ENCODE assay signal across 25 mouse cellular contexts in the genomic region with DNA sequence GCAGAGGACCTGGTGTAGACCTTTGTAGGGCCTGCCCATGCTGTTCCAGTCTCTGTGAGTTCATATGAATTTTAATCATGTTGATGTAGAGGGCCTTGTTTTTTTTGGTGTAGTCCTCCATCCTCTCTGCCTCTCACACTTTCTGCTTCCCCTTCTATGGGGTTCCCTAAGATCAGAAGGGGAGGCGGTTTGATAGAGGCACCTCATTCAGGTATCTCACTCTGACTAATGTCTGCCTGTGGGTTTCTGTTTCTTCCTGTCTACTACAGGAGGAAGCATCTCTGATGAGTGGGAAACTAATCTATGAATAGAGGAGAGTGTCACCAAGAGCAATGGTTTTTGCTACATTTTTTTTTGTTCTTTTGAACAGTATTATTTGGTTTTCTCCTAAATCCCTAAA. TPM values are rescaled to one million over a fixed set of nuclear protein-coding genes. Genes with fewer than 3 reads are reported as not detected.
DNase-seq lines count a peak whose midpoint lies in the region; ATAC-seq and TF ChIP-seq lines count a peak whose summit lies in the region.
"Had no signal": no experiment of that assay in that cellular context is flagged by ENCODE, and none has a peak within 500 bp of the region (broad histone marks: within the 10 kb centered on the region; RNA-seq: fewer than 3 reads in every experiment).

No protein-coding gene starts in this region.

- H3K9ac ChIP-seq in CH12.LX (ENCODE audit: insufficient read depth, low read depth), result no peak overlapping the region
- H3K9ac ChIP-seq in forebrain, embryonic 12.5 days, result no peak overlapping the region
- H3K9ac ChIP-seq in neural tube, embryonic 15.5 days (replicated peaks), result no peak overlapping the region
- H3K9ac ChIP-seq: embryonic facial prominence, embryonic 13.5 days; embryonic facial prominence, embryonic 15.5 days; forebrain, embryonic 13.5 days; forebrain, embryonic 15.5 days; forebrain, postnatal 0 days had no signal

- no peaks in the 10 kb centered on the region for H3K4me1 ChIP-seq in CH12.LX (ENCODE audit: control insufficient read depth in 1 of 2, insufficient read depth in 2 of 2)
- no peaks in the 10 kb centered on the region for H3K4me1 ChIP-seq in forebrain, embryonic 12.5 days
- no peaks in the 10 kb centered on the region for H3K4me1 ChIP-seq in neural tube, embryonic 15.5 days
- H3K4me1 ChIP-seq: embryonic facial prominence, embryonic 13.5 days; embryonic facial prominence, embryonic 15.5 days; forebrain, embryonic 10.5 days; forebrain, embryonic 13.5 days; forebrain, embryonic 15.5 days had no signal

- peak; percentile 57 for ATAC-seq in activated CD4-positive, CD25-positive, alpha-beta regulatory T cell, adult 4 months
- ATAC-seq in inflammation-experienced regulatory T-cells, adult 6 months, result peak; percentile 67
- ATAC-seq in forebrain, embryonic 12.5 days (ENCODE audit: low FRiP score), result no peak
- no peak for ATAC-seq in neural tube, embryonic 15.5 days (ENCODE audit: low FRiP score)
- ATAC-seq: forebrain, embryonic 13.5 days; forebrain, embryonic 15.5 days; forebrain, postnatal 0 days; Patski had no signal

- no peak overlapping the region for H3K4me3 ChIP-seq in CH12.LX (replicated peaks in 1 of 3; ENCODE audit: low read depth in 2 of 3, low read length in 2 of 3, poor library complexity in 1 of 3)
- H3K4me3 ChIP-seq in forebrain, embryonic 12.5 days (replicated peaks), result no peak overlapping the region
- no peak overlapping the region for H3K4me3 ChIP-seq in neural tube, embryonic 15.5 days (replicated peaks)
- H3K4me3 ChIP-seq: embryonic facial prominence, embryonic 13.5 days; embryonic facial prominence, embryonic 15.5 days; erythroblast, embryonic 14.5 days; forebrain, embryonic 10.5 days; forebrain, embryonic 13.5 days; forebrain, embryonic 15.5 days had no signal

- no peaks in the 10 kb centered on the region for H3K79me2 ChIP-seq in CH12.LX (replicated peaks; ENCODE audit: control insufficient read depth, extremely low read depth, insufficient read depth, poor library complexity, severe bottlenecking)

- TF ChIP-seq POLR2A in CH12.LX (IDR thresholded peaks at IDR 0.05; ENCODE audit: low read depth, low read length), result no peak

- no peak for TF ChIP-seq EP300 in CH12.LX (IDR thresholded peaks at IDR 0.05; ENCODE audit: low read length)

- no peaks in the 10 kb centered on the region for H3K27me3 ChIP-seq in CH12.LX (replicated peaks)
- no peaks in the 10 kb centered on the region for H3K27me3 ChIP-seq in forebrain, embryonic 12.5 days
- H3K27me3 ChIP-seq in neural tube, embryonic 15.5 days (replicated peaks), result no peaks in the 10 kb centered on the region
- H3K27me3 ChIP-seq: embryonic facial prominence, embryonic 13.5 days; embryonic facial prominence, embryonic 15.5 days; forebrain, embryonic 13.5 days; forebrain, embryonic 15.5 days had no signal

- WGBS in forebrain, embryonic 12.5 days, result 100% methylated on average over 1 of the region's 1 CpGs
- 95% methylated on average over 1 of the region's 1 CpGs for WGBS in neural tube, embryonic 15.5 days

- in situ Hi-C loops in CH12.LX (cut with MboI; ENCODE audit: low pct_ligation_motif_present, low pct_unique_long_range_greater_than_20kb, low sequenced_read_pairs), result loop anchor here (10.0 kb wide), 1 partner anchor 158 kb away; no protein-coding TSS in a partner anchor

- H3K36me3 ChIP-seq in CH12.LX (replicated peaks in 1 of 2; ENCODE audit: control insufficient read depth in 1 of 2, insufficient read depth in 1 of 2, low read length in 1 of 2), result no peaks in the 10 kb centered on the region
- H3K36me3 ChIP-seq in forebrain, embryonic 12.5 days (replicated peaks), result no peaks in the 10 kb centered on the region
- no peaks in the 10 kb centered on the region for H3K36me3 ChIP-seq in neural tube, embryonic 15.5 days
- H3K36me3 ChIP-seq: embryonic facial prominence, embryonic 13.5 days; embryonic facial prominence, embryonic 15.5 days; forebrain, embryonic 10.5 days; forebrain, embryonic 15.5 days had no signal

- H3K4me2 ChIP-seq in CH12.LX (ENCODE audit: insufficient read depth, low read depth, poor library complexity, severe bottlenecking), result no peak overlapping the region
- H3K4me2 ChIP-seq in forebrain, embryonic 12.5 days, result no peak overlapping the region
- H3K4me2 ChIP-seq in neural tube, embryonic 15.5 days, result no peak overlapping the region
- H3K4me2 ChIP-seq: embryonic facial prominence, embryonic 13.5 days; embryonic facial prominence, embryonic 15.5 days; forebrain, embryonic 13.5 days; forebrain, embryonic 15.5 days had no signal

- H3K27ac ChIP-seq in CH12.LX (ENCODE audit: insufficient read depth, low read depth), result no peak overlapping the region
- H3K27ac ChIP-seq in forebrain, embryonic 12.5 days, result no peak overlapping the region
- H3K27ac ChIP-seq in neural tube, embryonic 15.5 days (replicated peaks), result no peak overlapping the region
- H3K27ac ChIP-seq: embryonic facial prominence, embryonic 13.5 days; embryonic facial prominence, embryonic 15.5 days; forebrain, embryonic 10.5 days; forebrain, embryonic 13.5 days; forebrain, embryonic 15.5 days had no signal

- H3K9me3 ChIP-seq in CH12.LX (replicated peaks; ENCODE audit: low read length), result no peaks in the 10 kb centered on the region
- H3K9me3 ChIP-seq in forebrain, embryonic 12.5 days, result no peaks in the 10 kb centered on the region
- H3K9me3 ChIP-seq in neural tube, embryonic 15.5 days (replicated peaks), result no peaks in the 10 kb centered on the region
- H3K9me3 ChIP-seq: embryonic facial prominence, embryonic 13.5 days; embryonic facial prominence, embryonic 15.5 days; forebrain, embryonic 10.5 days; forebrain, embryonic 13.5 days; forebrain, embryonic 15.5 days had no signal

- no peak for TF ChIP-seq CTCF in CH12.LX (conservative IDR thresholded peaks at IDR 0.05 in 1 of 2, IDR thresholded peaks at IDR 0.05 in 1 of 2; ENCODE audit: low read depth in 2 of 2, low read length in 2 of 2)

- dilution Hi-C loops in CH12.LX (cut with MboI; ENCODE audit: extremely low pct_ligation_motif_present, extremely low pct_unique_long_range_greater_than_20kb, low sequenced_read_pairs), result no loop called here

- no peak for TF ChIP-seq RAD21 in CH12.LX (IDR thresholded peaks at IDR 0.05; ENCODE audit: low read depth, low read length)

- DNase-seq in CD4-positive, CD25-positive, alpha-beta regulatory T cell, adult 2 months (ENCODE audit: low read depth, low spot score), result peak; percentile 22
- DNase-seq in CH12.LX (ENCODE audit: extremely low read depth), result peak; percentile 8
- DNase-seq in embryo, embryonic 9.5 days (ENCODE audit: extremely low spot score), result no peak
- no peak for DNase-seq in layer of hippocampus, postnatal 25 days (ENCODE audit: extremely low spot score in 1 of 2, low spot score in 1 of 2)
- DNase-seq: adrenal gland, adult 2 months; adrenal gland, postnatal 10 days; adrenal gland, postnatal 25 days; cerebellum, adult 11 months; cerebellum, adult 18-20 months; cerebellum, adult 8-10 months; cerebellum, postnatal 10 days; cerebellum, postnatal 25 days; forebrain, postnatal 0 days had no signal

TF ChIP-seq in CH12.LX, 34 proteins besides CTCF, POLR2A, EP300 and RAD21:
- TF ChIP-seq CHD1 (IDR thresholded peaks at IDR 0.05; ENCODE audit: low read depth, low read length), result no peak
- no peak for TF ChIP-seq JUN (IDR thresholded peaks at IDR 0.05; ENCODE audit: insufficient read depth, low read depth, low read length)
- no peak for TF ChIP-seq UBTF (IDR thresholded peaks at IDR 0.05; ENCODE audit: low read depth, low read length)
- TF ChIP-seq ELF1 (IDR thresholded peaks at IDR 0.05; ENCODE audit: low read depth, low read length), result no peak
- TF ChIP-seq MXI1 (IDR thresholded peaks at IDR 0.05; ENCODE audit: low read depth, low read length), result no peak
- TF ChIP-seq USF2 (conservative IDR thresholded peaks at IDR 0.05; ENCODE audit: low read depth, low read length), result no peak
- TF ChIP-seq ZNF384 (IDR thresholded peaks at IDR 0.05; ENCODE audit: low read depth, low read length), result no peak
- no peak for TF ChIP-seq ETS1 (conservative IDR thresholded peaks at IDR 0.05; ENCODE audit: low read depth, low read length)
- no peak for TF ChIP-seq TCF12 (IDR thresholded peaks at IDR 0.05; ENCODE audit: low read depth, low read length)
- TF ChIP-seq MAZ (IDR thresholded peaks at IDR 0.05; ENCODE audit: low read depth, low read length), result no peak
- no peak for TF ChIP-seq POLR2AphosphoS2 (IDR thresholded peaks at IDR 0.05; ENCODE audit: low read depth, low read length)
TF ChIP-seq in CH12.LX: peak in this region for 0.

RNA-seq across cellular contexts. Expression of a gene that starts 32.8 kb away (rescaled TPM):
- total RNA-seq in CH12.LX (2012; rRNA removed), result not detected in 2 replicates
- 0.14 and 0.19 TPM in 2 replicates for total RNA-seq in CH12.LX (2014; rRNA removed)
- polyA plus RNA-seq in CH12.LX (2012; ENCODE audit: insufficient read length, low read depth), result 0.75 and 1.1 TPM in 2 replicates
- not detected for polyA plus RNA-seq in activated CD4-positive, CD25-positive, alpha-beta regulatory T cell, adult 4 months (2017; shearing (Covaris generic))
- polyA plus RNA-seq in inflammation-experienced regulatory T-cells, adult 6 months (2017; shearing (Covaris generic)), result not detected
- 14.3 and 15.7 TPM in 2 replicates for polyA plus RNA-seq in forebrain, embryonic 12.5 days (2016; fragmentation: Nextera tagmentation; extraction: Ambion mirVana)
- 48.9 and 53.6 TPM in 2 replicates for polyA plus RNA-seq in neural tube, embryonic 15.5 days (2015; fragmentation: Nextera tagmentation; extraction: Ambion mirVana)
- 10 to 100 TPM; 83.7 to 98.2 TPM for total RNA-seq in layer of hippocampus, postnatal 25 days (2021)
- polyA plus RNA-seq: C2C12; erythroblast, embryonic 14.5 days had no signal

Comparison
In these comparisons a context has a peak if more than half of its experiments do, and no peak if none do; other contexts are left out.
1. DNase-seq: peak in CD4-positive, CD25-positive, alpha-beta regulatory T cell, adult 2 months (single experiment) and CH12.LX (single experiment); none in embryo, embryonic 9.5 days (single experiment) and layer of hippocampus, postnatal 25 days (0 of 2).
2. ATAC-seq: peak in activated CD4-positive, CD25-positive, alpha-beta regulatory T cell, adult 4 months (single experiment) and inflammation-experienced regulatory T-cells, adult 6 months (single experiment); none in forebrain, embryonic 12.5 days (single experiment) and neural tube, embryonic 15.5 days (single experiment).